Mouse (Mus musculus): ENCODE results near the gene Fkbpl.

DNA sequence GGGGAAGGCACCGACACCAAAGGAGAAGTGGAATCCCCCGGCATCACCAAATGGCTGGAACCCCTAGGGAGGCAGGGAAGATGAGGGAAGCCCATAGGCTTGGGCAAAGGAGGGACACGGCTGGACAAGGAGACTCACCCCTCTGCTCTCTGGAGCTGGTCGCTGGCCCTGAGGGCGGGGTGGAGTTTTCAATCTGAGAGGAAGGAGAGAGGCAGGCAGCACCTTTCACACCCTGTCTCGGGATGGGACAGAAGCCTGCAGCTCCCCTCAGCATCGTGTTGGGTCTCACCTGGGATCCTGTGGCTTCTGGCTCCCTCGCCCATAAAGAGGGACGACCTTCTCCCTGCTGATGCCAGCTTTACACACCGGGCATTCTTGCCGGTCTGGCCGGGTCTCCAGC, 42.8 kb upstream of the Fkbpl start:
- TF ChIP-seq MAFK (IDR thresholded peaks at IDR 0.05; ENCODE audit: borderline replicate concordance, low read depth, low read length) = no peak
- no peak for TF ChIP-seq MYB (IDR thresholded peaks at IDR 0.05; ENCODE audit: low read depth, low read length)
- TF ChIP-seq POLR2A (IDR thresholded peaks at IDR 0.05; ENCODE audit: control insufficient read depth in 1 of 2, insufficient read depth in 1 of 2, low read depth in 1 of 2, low read length in 2 of 2, poor library complexity in 1 of 2) = no peak
- no peak for TF ChIP-seq GATA1 (IDR thresholded peaks at IDR 0.05; ENCODE audit: low read depth, low read length)
- no peak for TF ChIP-seq CTCF (IDR thresholded peaks at IDR 0.05 in 2 of 3, conservative IDR thresholded peaks at IDR 0.05 in 1 of 3; ENCODE audit: control insufficient read depth in 1 of 3, insufficient read depth in 1 of 3, low read depth in 2 of 3, low read length in 3 of 3, poor library complexity in 1 of 3, severe bottlenecking in 1 of 3)
- no peak for TF ChIP-seq POLR2AphosphoS2 (IDR thresholded peaks at IDR 0.05; ENCODE audit: low read length)
- no peak for TF ChIP-seq MAX (IDR thresholded peaks at IDR 0.05; ENCODE audit: low read length)
- TF ChIP-seq BHLHE40 (IDR thresholded peaks at IDR 0.05; ENCODE audit: borderline replicate concordance, low read depth, low read length) = no peak
- no peak for TF ChIP-seq ZC3H11A (IDR thresholded peaks at IDR 0.05; ENCODE audit: low read depth, low read length)
- TF ChIP-seq ZNF384 (IDR thresholded peaks at IDR 0.05; ENCODE audit: low read depth, low read length) = no peak
- TF ChIP-seq JUND (IDR thresholded peaks at IDR 0.05; ENCODE audit: low read depth, low read length) = no peak
- TF ChIP-seq NRF1 (IDR thresholded peaks at IDR 0.05; ENCODE audit: insufficient read depth, low read depth, low read length, poor library complexity, severe bottlenecking) = no peak
- no peak for TF ChIP-seq KAT2A (conservative IDR thresholded peaks at IDR 0.05; ENCODE audit: low read depth, low read length)
- TF ChIP-seq CHD1 (IDR thresholded peaks at IDR 0.05; ENCODE audit: low read depth, low read length) = no peak
